Mouse (Mus musculus) forebrain, embryonic 13.5 days (tissue): ENCODE data around the gene Slc39a12. TPM values are rescaled to one million over a fixed set of nuclear protein-coding genes. Genes with fewer than 3 reads are reported as not detected.
A peak's percentile ranks its signal among the peaks of the same experiment; 100 is the strongest.

Experiments used
- ATAC-seq: fragments of 200-750 bp; cut with Nextera tagmentation; 2 replicates; pipeline ENCODE4 v1.8.0; 2017
- H3K27ac ChIP-seq: fragments of 300-500 bp; sonication (generic); 2 replicates; pipeline ENCODE4 v1.5.1; 2015; ENCODE audit warnings: inconsistent platforms, mild to moderate bottlenecking, moderate library complexity
- H3K27me3 ChIP-seq: fragments of 300-500 bp; sonication (generic); 2 replicates; pipeline ENCODE4 v1.6.1; 2015; ENCODE audit warnings: mild to moderate bottlenecking, inconsistent platforms
- H3K36me3 ChIP-seq: fragments of 300-500 bp; sonication (generic); 2 replicates; pipeline ENCODE4 v1.6.1; 2015; ENCODE audit warnings: mild to moderate bottlenecking, inconsistent platforms; ENCODE audit not compliant: poor library complexity, severe bottlenecking
- H3K4me1 ChIP-seq: fragments of 300-500 bp; sonication (generic); 2 replicates; pipeline ENCODE4 v1.6.1; 2015; ENCODE audit warnings: inconsistent platforms
- H3K4me2 ChIP-seq: fragments of 300-500 bp; sonication (generic); 2 replicates; pipeline ENCODE4 v1.6.1; 2015; ENCODE audit warnings: inconsistent platforms, mild to moderate bottlenecking, moderate library complexity
- H3K4me3 ChIP-seq: fragments of 300-500 bp; sonication (generic); 2 replicates; pipeline ENCODE4 v1.5.1; 2015; ENCODE audit warnings: mild to moderate bottlenecking, inconsistent platforms
- H3K9ac ChIP-seq: fragments of 300-500 bp; sonication (generic); 2 replicates; pipeline ENCODE4 v1.6.1; 2015; ENCODE audit warnings: mild to moderate bottlenecking, inconsistent platforms
- H3K9me3 ChIP-seq: fragments of 300-500 bp; sonication (generic); replicated peaks from 2 replicates; pipeline ENCODE4 v1.6.1; 2016; ENCODE audit warnings: inconsistent platforms
- WGBS: fragments of 180-500 bp; shearing (Covaris S2); methylation state at CpG from one replicate; pipeline ENCODE4 v1.1.7; 2015; 5-methylcytosine and 5-hydroxymethylcytosine counted together
- polyA plus RNA-seq: library from polyadenylated mRNA; unstranded; fragments of >200 nt; fragmentation: Nextera tagmentation; extraction: Ambion mirVana; gene quantifications from 2 replicates; pipeline ENCODE4 v1.2.1, GENCODE M21; 2015

The Slc39a12 gene
- polyA plus RNA-seq, 1 experiment from 2014 or later = 0.68 TPM

- ATAC-seq = no peak
- Histone ChIP-seq H3K4me2 (no peak overlapping the region), H3K27me3 (no peaks in the 10 kb centered on the region), H3K36me3 (no peaks in the 10 kb centered on the region), H3K9ac (no peak overlapping the region), H3K9me3 (no peaks in the 10 kb centered on the region), H3K4me1 (no peaks in the 10 kb centered on the region), H3K27ac (no peak overlapping the region), H3K4me3 (no peak overlapping the region)
- WGBS = 92% methylated on average over 2 of the region's 2 CpGs
Measured at GRCm38 (mm10) chr2:14496150-14496549, 108.0 kb downstream of the Slc39a12 start.

- WGBS = 83% methylated on average over 3 of the region's 3 CpGs
- no peak for ATAC-seq
- no peaks in the 10 kb centered on the region for H3K27me3 ChIP-seq
- no peaks in the 10 kb centered on the region for H3K9me3 ChIP-seq
- H3K27ac ChIP-seq = no peak overlapping the region
- H3K4me2 ChIP-seq = no peak overlapping the region
- H3K4me3 ChIP-seq = no peak overlapping the region
- H3K9ac ChIP-seq = no peak overlapping the region
- no peaks in the 10 kb centered on the region for H3K4me1 ChIP-seq
- no peaks in the 10 kb centered on the region for H3K36me3 ChIP-seq
Measured at GRCm38 (mm10) chr2:14502482-14502881, 114.4 kb downstream of the Slc39a12 start.

- no peak overlapping the region for H3K4me2 ChIP-seq
- 53% methylated on average over 5 of the region's 5 CpGs for WGBS
- H3K27ac ChIP-seq = no peak overlapping the region
- H3K9me3 ChIP-seq = no peaks in the 10 kb centered on the region
- H3K27me3 ChIP-seq = no peaks in the 10 kb centered on the region
- H3K4me3 ChIP-seq = no peak overlapping the region
- no peaks in the 10 kb centered on the region for H3K4me1 ChIP-seq
- H3K9ac ChIP-seq = no peak overlapping the region
- no peaks in the 10 kb centered on the region for H3K36me3 ChIP-seq
- no peak for ATAC-seq
Measured at GRCm38 (mm10) chr2:14518237-14518636, 130.1 kb downstream of the Slc39a12 start.

- H3K9ac ChIP-seq = no peak overlapping the region
- H3K36me3 ChIP-seq = no peaks in the 10 kb centered on the region
- no peak overlapping the region for H3K4me3 ChIP-seq
- no peaks in the 10 kb centered on the region for H3K9me3 ChIP-seq
- H3K27ac ChIP-seq = no peak overlapping the region
- 75% methylated on average over 3 of the region's 3 CpGs for WGBS
- peak; percentile 25 for ATAC-seq
- peaks cover 9% of the 10 kb centered on the region; the same call in 1 of the 2 replicates for H3K4me1 ChIP-seq
- H3K4me2 ChIP-seq = no peak overlapping the region
- H3K27me3 ChIP-seq = no peaks in the 10 kb centered on the region
Measured at GRCm38 (mm10) chr2:14534325-14535077, 146.4 kb downstream of the Slc39a12 start.

GRCm38 (mm10) chr2:14535246-14535671 is 147.1 kb downstream of the Slc39a12 start:
- Histone ChIP-seq H3K4me2 (peak overlapping the region; percentile 9; the same call in 1 of the 2 replicates), H3K4me1 (peaks cover 9% of the 10 kb centered on the region; the same call in 1 of the 2 replicates), H3K9ac (no peak overlapping the region), H3K27ac (0 out of 2 replicates have a peak overlapping the region, but pooled peaks have one; percentile 32), H3K27me3 (no peaks in the 10 kb centered on the region), H3K4me3 (no peak overlapping the region), H3K36me3 (no peaks in the 10 kb centered on the region), H3K9me3 (no peaks in the 10 kb centered on the region)
- peak; percentile 94 for ATAC-seq
- 7% methylated on average over 3 of the region's 3 CpGs for WGBS

- H3K36me3 ChIP-seq = no peaks in the 10 kb centered on the region
Measured at GRCm38 (mm10) chr2:14537781-14538180, 149.7 kb downstream of the Slc39a12 start.

GRCm38 (mm10) chr2:14543355-14543754 is 155.2 kb downstream of the Slc39a12 start:
- H3K4me2 ChIP-seq = no peak overlapping the region
- H3K4me3 ChIP-seq = no peak overlapping the region
- WGBS = 70% methylated on average over 3 of the region's 3 CpGs
- H3K27me3 ChIP-seq = no peaks in the 10 kb centered on the region
- H3K9ac ChIP-seq = no peak overlapping the region
- H3K9me3 ChIP-seq = no peaks in the 10 kb centered on the region
- no peaks in the 10 kb centered on the region for H3K4me1 ChIP-seq
- H3K36me3 ChIP-seq = no peaks in the 10 kb centered on the region
- no peak for ATAC-seq
- H3K27ac ChIP-seq = no peak overlapping the region

More at GRCm38 (mm10) chr2:14537781-14538180, 149.7 kb downstream of the Slc39a12 start:
- no peak overlapping the region for H3K4me2 ChIP-seq
- no peak overlapping the region for H3K27ac ChIP-seq
- no peak overlapping the region for H3K4me3 ChIP-seq
- H3K4me1 ChIP-seq = peaks cover 9% of the 10 kb centered on the region; the same call in 1 of the 2 replicates
- 50% methylated on average over 3 of the region's 3 CpGs for WGBS
- H3K9ac ChIP-seq = no peak overlapping the region
- no peaks in the 10 kb centered on the region for H3K27me3 ChIP-seq
- H3K9me3 ChIP-seq = no peaks in the 10 kb centered on the region
- ATAC-seq = no peak

GRCm38 (mm10) chr2:14543773-14544172 is 155.7 kb downstream of the Slc39a12 start:
- WGBS = 85% methylated on average over 2 of the region's 2 CpGs
- no peak overlapping the region for H3K4me3 ChIP-seq
- H3K9me3 ChIP-seq = no peaks in the 10 kb centered on the region
- H3K27me3 ChIP-seq = no peaks in the 10 kb centered on the region
- ATAC-seq = no peak
- no peaks in the 10 kb centered on the region for H3K4me1 ChIP-seq
- H3K36me3 ChIP-seq = no peaks in the 10 kb centered on the region
- no peak overlapping the region for H3K4me2 ChIP-seq
- no peak overlapping the region for H3K9ac ChIP-seq
- H3K27ac ChIP-seq = no peak overlapping the region

Other genes starting within 250 kb of the Slc39a12 start
- gene Tmem236, start 213.8 kb upstream of the Slc39a12 start, polyA plus RNA-seq = 0.09 TPM in 1 of 2 replicates, not detected in the other
- gene Mrc1, start 158.9 kb upstream of the Slc39a12 start, polyA plus RNA-seq = 1.8 and 2.7 TPM in 2 replicates
- 3.3 and 3.5 TPM in 2 replicates for gene Cacnb2, start 214.8 kb downstream of the Slc39a12 start, polyA plus RNA-seq